Mouse (Mus musculus) thymus, postnatal 0 days (tissue): ENCODE results near the gene Epb41l1. TPM values are rescaled to one million over a fixed set of nuclear protein-coding genes. Genes with fewer than 3 reads are reported as not detected.
A peak's percentile ranks its signal among the peaks of the same experiment; 100 is the strongest.

Source experiments
- DNase-seq: peaks from one replicate; pipeline ENCODE4 v3.0.0-alpha.2; 2015; ENCODE audit warnings: low spot score
- polyA plus RNA-seq: library from polyadenylated mRNA; unstranded; fragments of >200 nt; fragmentation: Nextera tagmentation; extraction: Ambion mirVana; gene quantifications from 2 replicates; pipeline ENCODE4 v1.2.1, GENCODE M21; 2015

Gene Epb41l1
- polyA plus RNA-seq, 1 experiment from 2014 or later, result 0.38 TPM

GRCm38 (mm10) chr2:156524078-156524477, 103.4 kb downstream of the Epb41l1 start:
- no peak for DNase-seq

GRCm38 (mm10) chr2:156529726-156530125, 109.0 kb downstream of the Epb41l1 start:
- DNase-seq, result peak; percentile 58

- no peak for DNase-seq
Observed at GRCm38 (mm10) chr2:156533160-156533559, 112.5 kb downstream of the Epb41l1 start.

DNA sequence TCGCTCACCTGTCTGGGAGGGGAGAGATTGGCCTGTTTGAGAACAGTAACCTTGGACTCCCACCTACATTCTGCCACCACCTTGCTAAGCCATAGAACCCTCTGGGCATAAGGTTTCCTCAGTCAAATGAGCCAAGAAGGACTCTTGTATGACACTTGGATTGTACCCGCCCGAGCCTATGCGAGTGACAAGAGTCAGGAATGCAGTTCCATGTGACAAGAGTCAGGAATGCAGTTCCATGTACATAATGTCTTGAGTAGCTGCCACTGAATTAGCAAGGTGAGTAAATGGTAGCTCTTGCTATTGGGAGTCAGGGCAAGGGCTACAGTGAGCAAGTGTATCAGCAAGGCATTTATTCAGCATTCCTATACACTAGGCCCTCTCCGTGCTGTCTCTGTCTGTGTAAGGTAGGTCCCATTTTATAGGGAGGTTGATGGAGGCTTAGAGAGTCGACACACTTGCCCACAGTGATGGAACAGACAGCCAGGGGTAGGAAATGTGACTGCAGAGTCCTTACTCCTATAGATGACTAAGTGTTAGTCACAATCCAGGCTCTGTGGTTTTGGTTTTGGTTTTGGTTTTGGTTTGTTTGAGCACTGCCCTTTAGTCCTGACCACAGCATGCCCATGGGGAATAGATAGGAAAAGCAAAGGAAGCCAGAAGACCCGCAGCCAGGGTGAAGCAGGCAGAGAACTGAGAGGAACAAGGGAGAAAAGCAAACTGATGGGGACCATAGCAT, 118.3 kb downstream of the Epb41l1 start:
- DNase-seq, result no peak

- no peak for DNase-seq
Observed at GRCm38 (mm10) chr2:156540991-156541390, 120.3 kb downstream of the Epb41l1 start.

DNA sequence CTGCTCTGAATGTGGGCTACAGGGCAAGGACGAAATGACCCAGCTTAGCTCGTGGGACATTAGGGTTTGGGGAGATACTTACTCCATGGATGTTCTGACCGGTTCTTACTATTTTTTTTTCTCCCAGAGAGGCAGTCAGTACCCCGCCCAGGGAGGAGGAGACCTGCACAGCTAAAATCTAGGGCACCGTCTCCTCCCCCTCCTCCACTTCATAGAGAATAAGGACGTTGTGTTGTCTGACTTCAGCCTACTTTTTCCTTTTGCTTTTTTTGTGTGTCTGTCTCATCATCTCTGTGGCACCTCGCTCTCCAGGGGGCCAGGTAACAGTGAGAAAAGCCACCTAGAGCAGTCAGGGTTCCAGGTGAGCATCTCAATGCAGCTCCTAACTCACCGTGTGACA, 121.7 kb downstream of the Epb41l1 start:
- no peak for DNase-seq

DNA sequence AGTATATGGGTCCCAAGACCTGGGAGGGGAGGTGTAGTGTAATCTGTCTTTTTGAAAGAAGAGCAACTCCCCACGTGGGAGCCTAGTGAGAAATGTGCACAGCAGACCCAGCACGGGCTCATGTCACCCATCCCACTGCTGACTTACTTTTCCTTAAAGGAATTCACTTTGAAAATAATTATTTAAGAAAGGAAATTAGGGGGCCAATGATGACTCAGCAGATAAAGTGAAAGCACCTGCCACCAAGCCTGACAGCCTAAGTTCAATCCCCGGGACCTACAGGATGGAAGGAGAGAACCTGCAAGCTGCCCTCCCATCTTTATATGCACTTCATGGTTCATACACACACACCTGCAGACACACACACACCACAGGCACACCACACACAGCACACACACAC, 123.1 kb downstream of the Epb41l1 start:
- no peak for DNase-seq

DNA sequence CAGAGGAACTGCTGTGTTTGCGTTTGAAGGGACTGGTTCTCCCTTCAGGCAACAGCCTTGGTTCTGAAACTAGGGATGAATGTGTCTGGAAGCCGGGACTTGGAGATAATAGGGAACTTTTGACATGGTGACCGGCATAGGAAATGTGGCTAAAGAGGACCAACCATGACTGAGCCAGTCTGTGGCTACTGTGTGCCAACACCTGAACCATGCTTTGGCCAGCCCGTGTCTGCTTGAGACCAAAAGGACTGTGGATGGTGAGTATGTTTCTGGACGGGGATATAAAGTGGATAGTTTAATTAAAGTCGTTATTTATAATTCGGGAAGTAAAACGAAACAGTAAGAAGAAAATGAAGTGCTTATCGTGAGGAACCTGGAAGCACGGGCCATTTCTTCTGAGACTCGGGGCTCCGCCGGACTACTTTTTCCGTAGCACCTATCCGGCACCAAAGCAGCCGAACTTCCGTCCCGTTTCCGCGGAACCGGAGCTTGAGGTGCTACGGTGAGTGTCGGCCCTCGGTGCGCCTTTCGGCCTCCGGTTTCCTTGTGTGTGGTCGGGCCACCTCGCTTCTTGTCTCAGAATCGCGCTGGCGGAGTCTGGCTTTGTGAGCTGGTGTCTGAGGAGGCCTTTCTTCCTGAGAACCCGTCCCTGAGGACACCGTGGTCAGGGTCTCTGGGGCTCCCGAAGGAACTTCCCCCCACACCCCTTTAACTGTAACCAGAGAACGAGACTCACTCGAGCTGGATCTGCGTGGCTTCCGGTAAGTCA, 126.6 kb downstream of the Epb41l1 start, which contains the start of gene Aar2:
TSS of gene Aar2 (plus strand) at position 462 of the 769 bp plus-strand sequence.
- DNase-seq, result peak; percentile 87

GRCm38 (mm10) chr2:156552421-156552820, 131.7 kb downstream of the Epb41l1 start:
- DNase-seq, result no peak

DNA sequence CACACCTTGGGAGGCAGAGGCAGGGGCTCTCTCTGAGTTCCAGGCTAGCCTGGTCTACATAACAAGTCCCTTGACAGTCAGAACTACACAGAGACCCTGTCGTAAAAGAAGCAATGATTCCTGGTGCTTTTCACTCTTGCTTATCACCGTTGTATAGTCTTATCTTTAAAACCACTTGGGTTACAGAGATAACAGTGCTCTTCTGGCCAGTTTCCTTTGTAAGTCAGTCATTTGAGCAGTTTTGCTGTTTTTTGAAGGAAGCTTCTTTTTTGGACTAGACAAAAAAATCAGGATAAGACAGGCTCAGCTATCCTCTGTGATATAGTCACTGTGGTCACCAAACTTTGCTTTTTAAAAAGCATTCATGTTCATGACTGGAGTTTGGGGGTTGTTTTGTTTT, 141.1 kb downstream of the Epb41l1 start:
- DNase-seq, result no peak

DNA sequence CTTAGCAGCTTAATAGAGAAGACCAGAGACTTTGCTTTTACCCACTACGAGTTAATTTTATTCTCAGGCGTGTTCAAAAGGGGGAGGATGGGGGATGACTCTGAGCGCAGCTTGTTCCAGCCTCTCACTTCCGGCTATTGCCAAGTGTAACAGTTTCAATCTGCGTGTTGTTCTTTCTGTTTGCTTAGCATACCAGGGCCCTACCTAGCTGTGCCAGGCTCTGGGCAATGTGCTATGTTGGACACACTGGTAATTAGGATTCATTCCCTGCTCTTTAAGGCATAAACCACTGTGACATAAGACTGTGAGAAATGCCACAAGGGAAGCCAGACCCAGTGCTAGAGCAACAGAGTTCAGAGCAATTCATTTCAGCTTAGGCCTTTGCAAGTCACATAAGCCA, 142.8 kb downstream of the Epb41l1 start:
- no peak for DNase-seq

- DNase-seq, result no peak
Observed at GRCm38 (mm10) chr2:156566512-156566911, 145.8 kb downstream of the Epb41l1 start.

- DNase-seq, result no peak
Observed at GRCm38 (mm10) chr2:156568647-156569046, 147.9 kb downstream of the Epb41l1 start.

DNA sequence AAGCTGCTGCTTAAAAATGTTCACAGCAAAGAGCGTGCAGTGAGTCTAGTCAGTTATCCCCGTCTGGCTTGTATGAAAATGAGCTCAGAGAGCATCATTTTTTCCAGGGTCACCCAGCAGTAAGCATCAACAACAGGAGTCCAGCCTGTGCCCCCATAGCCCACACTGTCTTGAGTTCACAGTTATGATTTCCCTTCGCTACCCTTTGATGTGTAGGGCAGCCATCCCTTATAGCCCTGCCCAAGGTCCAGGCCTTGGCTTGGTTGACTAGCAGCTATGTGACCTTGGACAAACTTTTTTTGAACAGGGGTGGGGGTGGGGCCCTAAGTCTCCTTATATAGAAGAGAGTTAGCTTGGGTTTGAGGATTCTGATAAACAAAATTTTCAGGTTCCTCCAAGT, 148.6 kb downstream of the Epb41l1 start:
- no peak for DNase-seq

- DNase-seq, result no peak
Observed at GRCm38 (mm10) chr2:156571521-156571920, 150.8 kb downstream of the Epb41l1 start.

- DNase-seq, result no peak
Observed at GRCm38 (mm10) chr2:156576850-156577587, 156.3 kb downstream of the Epb41l1 start.

DNA sequence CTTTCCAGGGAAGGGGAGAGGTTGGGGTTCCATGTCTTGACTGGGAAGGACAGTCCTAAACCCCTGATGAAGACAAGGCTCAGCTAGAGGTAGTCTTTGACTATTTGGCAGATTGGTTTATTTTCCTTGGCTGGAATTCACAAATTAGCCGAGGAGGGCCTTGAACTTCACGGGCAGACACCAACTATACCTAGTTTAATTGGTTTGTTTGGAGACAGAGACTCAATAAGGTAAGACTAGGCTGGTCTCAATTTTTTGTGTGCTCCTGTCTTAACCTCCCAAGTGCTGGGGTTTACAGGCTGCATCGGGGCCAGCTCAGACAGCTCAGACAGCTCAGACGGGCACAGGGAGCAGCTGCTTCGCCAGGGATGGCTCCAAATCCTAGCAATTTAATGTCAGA, 159.8 kb downstream of the Epb41l1 start:
- no peak for DNase-seq

- no peak for DNase-seq
Observed at GRCm38 (mm10) chr2:156581244-156581643, 160.5 kb downstream of the Epb41l1 start.

DNA sequence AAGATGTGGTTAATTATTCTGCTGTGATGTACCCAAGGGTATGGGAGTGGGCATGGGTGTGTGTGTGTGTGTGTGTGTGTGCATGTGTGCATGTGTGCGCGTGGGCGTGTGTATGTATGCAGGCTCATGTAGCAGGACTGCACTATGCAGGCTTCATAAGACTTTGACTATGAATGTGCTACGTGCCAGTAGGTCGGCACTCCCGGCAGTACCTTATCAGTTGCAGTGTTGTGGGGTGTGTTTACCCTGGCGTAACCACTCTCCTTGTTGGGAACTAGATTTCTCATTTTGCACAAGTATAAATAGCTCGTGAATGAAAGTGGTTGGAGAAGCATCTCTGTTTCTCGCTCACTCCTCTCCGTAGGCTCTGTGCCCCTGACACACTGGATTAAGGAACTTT, 162.2 kb downstream of the Epb41l1 start:
- DNase-seq, result no peak

- no peak for DNase-seq
Observed at GRCm38 (mm10) chr2:156584154-156584796, 163.6 kb downstream of the Epb41l1 start.

GRCm38 (mm10) chr2:156584797-156585471, 164.2 kb downstream of the Epb41l1 start:
- no peak for DNase-seq
